Mouse (Mus musculus): ENCODE measurements at regions not wholly inside any gene's neighbourhood (a gene's known extent, or its start where the extent isn't known, plus 50 kb on each side); places are given as distances from the start of the nearest gene placed in this dataset.

DNA sequence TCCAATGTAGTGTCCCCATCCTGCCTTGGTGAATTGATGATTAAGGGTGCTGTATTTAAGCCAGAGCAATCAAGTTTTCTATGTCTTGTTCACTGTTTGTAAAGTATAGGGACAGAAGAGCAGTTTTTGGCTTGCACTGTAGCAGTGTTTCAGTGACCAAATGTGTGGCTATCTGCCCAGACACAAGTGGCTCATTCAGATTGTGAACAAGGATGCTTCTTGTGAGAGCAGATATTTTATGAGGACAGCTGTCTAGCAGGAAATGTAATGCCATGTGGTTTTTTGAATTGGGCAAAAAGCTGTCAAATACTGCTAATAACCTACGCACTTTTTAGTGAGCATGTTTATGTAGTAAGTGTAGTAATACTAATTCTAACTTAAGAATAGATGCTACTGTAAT is 1086.5 kb upstream of the Flrt2 start:
- TF ChIP-seq TCF3 (IDR thresholded peaks at IDR 0.05; ENCODE audit: insufficient read length, low read depth) (no peak), CEBPB (IDR thresholded peaks at IDR 0.05; ENCODE audit: insufficient read depth, poor library complexity, severe bottlenecking) (no peak), MYOD1 (IDR thresholded peaks at IDR 0.05; ENCODE audit: control insufficient read depth in 1 of 3, insufficient read length in 2 of 3, low read depth in 2 of 3) (peak in 2 of 3 experiments; percentile 34 to 35), TCF12 (IDR thresholded peaks at IDR 0.05; ENCODE audit: insufficient read depth, poor library complexity, severe bottlenecking) (peak; percentile 8), MYOG (IDR thresholded peaks at IDR 0.05; ENCODE audit: control insufficient read depth in 1 of 3, insufficient read depth in 1 of 3, insufficient read length in 2 of 3, low read depth in 2 of 3) (no peak)

DNA sequence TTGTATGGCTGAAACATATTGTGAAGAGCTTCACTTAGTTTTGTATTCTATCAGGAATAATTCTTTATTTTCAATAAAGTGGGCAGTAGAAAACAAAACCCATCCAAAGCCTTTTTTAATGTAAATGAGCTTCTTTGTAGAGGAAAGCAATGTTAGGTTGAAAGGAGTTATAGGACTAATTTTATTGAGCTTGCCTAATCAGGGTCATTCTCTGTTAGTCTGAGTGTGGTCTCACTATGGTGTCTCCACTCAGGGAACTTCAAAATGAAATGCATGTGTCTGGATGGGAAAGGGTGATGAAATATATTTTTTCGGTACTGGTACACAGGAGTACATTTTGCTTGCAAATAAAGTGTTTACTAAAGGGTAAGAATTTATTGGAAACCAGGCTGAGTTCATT is 1055.5 kb upstream of the Flrt2 start:
- Histone ChIP-seq H3K4me2 (ENCODE audit: low read depth) (no peak overlapping the region), H3K79me2 (ENCODE audit: control insufficient read depth, insufficient read depth) (no peaks in the 10 kb centered on the region), H3ac (ENCODE audit: control insufficient read depth, insufficient read length) (no peak overlapping the region), H3K4me3 (no peak overlapping the region), H3K27me3 (ENCODE audit: control insufficient read depth, insufficient read depth, insufficient read length) (no peaks in the 10 kb centered on the region), H3K36me3 (ENCODE audit: control insufficient read depth, insufficient read depth) (no peaks in the 10 kb centered on the region)
- TF ChIP-seq TCF3 (IDR thresholded peaks at IDR 0.05; ENCODE audit: insufficient read length, low read depth) = no peak
- no peak for TF ChIP-seq SRF (IDR thresholded peaks at IDR 0.05; ENCODE audit: control insufficient read depth, insufficient read length, low read depth)
- no peak for TF ChIP-seq REST (IDR thresholded peaks at IDR 0.05; ENCODE audit: insufficient read depth, insufficient read length)
- TF ChIP-seq MAX (IDR thresholded peaks at IDR 0.05; ENCODE audit: low read depth) = no peak
- no peak for TF ChIP-seq POLR2AphosphoS2 (IDR thresholded peaks at IDR 0.05; ENCODE audit: insufficient read length, low read depth)

More for the DNA sequence above, 1086.5 kb upstream of the Flrt2 start:
- H3ac ChIP-seq (ENCODE audit: control insufficient read depth, insufficient read length) = no peak overlapping the region
- H3K4me2 ChIP-seq (ENCODE audit: low read depth) = peak overlapping the region; percentile 30
- H3K36me3 ChIP-seq (ENCODE audit: control insufficient read depth, insufficient read depth) = no peaks in the 10 kb centered on the region
- no peak overlapping the region for H3K4me3 ChIP-seq
- no peaks in the 10 kb centered on the region for H3K79me2 ChIP-seq (ENCODE audit: control insufficient read depth, insufficient read depth)
- no peaks in the 10 kb centered on the region for H3K27me3 ChIP-seq (ENCODE audit: control insufficient read depth, insufficient read depth, insufficient read length)

DNA sequence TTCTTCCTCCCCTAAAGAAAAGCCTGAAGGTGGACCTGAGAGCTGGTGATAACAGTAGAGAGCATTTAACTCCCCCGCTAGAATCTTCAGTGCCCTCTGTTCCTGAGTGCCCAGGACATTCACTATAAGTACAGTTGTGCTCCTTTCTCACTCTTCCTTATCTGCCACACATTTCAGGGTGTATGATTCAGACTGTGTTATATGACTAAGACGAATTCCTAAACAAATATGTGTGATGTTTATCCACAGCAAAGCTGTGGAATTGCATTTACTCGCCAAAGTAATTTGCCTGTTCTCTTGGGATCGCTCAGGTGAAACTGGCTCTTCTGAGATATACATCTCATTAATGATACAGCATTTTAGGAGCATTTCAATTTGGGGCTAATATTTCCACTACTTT is 1051.9 kb upstream of the Flrt2 start:
- TF ChIP-seq E2F4 (IDR thresholded peaks at IDR 0.05; ENCODE audit: insufficient read depth) (no peak), POLR2A (IDR thresholded peaks at IDR 0.05; ENCODE audit: insufficient read length, low read depth) (no peak), MAX (IDR thresholded peaks at IDR 0.05; ENCODE audit: low read depth) (no peak), TCF3 (IDR thresholded peaks at IDR 0.05; ENCODE audit: insufficient read length, low read depth) (no peak), REST (IDR thresholded peaks at IDR 0.05; ENCODE audit: insufficient read depth, insufficient read length) (no peak), CEBPB (IDR thresholded peaks at IDR 0.05; ENCODE audit: insufficient read depth, poor library complexity, severe bottlenecking) (no peak), POLR2AphosphoS2 (IDR thresholded peaks at IDR 0.05; ENCODE audit: insufficient read length, low read depth) (no peak), SRF (IDR thresholded peaks at IDR 0.05; ENCODE audit: control insufficient read depth, insufficient read length, low read depth) (no peak), MYOG (IDR thresholded peaks at IDR 0.05; ENCODE audit: control insufficient read depth in 1 of 3, insufficient read depth in 1 of 3, insufficient read length in 2 of 3, low read depth in 2 of 3) (no peak), TCF12 (IDR thresholded peaks at IDR 0.05; ENCODE audit: insufficient read depth, poor library complexity, severe bottlenecking) (no peak)
- no peaks in the 10 kb centered on the region for H3K36me3 ChIP-seq (ENCODE audit: control insufficient read depth, insufficient read depth)
- H3K27me3 ChIP-seq (ENCODE audit: control insufficient read depth, insufficient read depth, insufficient read length) = no peaks in the 10 kb centered on the region
- no peak overlapping the region for H3ac ChIP-seq (ENCODE audit: control insufficient read depth, insufficient read length)
- no peak overlapping the region for H3K4me3 ChIP-seq
- H3K79me2 ChIP-seq (ENCODE audit: control insufficient read depth, insufficient read depth) = no peaks in the 10 kb centered on the region
- no peak overlapping the region for H3K4me2 ChIP-seq (ENCODE audit: low read depth)

DNA sequence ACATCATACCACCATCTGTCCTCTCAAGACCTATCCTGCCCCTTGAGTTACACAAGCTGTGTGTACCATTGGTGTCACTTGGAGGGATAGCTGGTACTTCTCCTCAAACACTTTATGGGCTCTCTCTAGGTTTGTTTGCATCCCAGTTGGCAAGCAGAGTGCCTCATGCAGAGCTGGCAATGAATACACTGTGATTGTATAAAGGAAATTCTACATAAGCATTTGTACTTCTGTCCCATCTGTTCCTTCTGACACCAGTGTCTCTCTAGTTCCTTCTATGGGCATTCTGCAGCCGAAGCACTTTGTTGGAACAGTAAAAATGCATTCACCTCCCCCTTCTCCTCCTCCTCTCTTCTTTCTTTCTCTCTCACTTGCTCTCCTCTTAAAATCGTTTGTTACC is 1046.7 kb upstream of the Flrt2 start:
- no peak overlapping the region for H3ac ChIP-seq (ENCODE audit: control insufficient read depth, insufficient read length)
- H3K79me2 ChIP-seq (ENCODE audit: control insufficient read depth, insufficient read depth) = no peaks in the 10 kb centered on the region
- H3K36me3 ChIP-seq (ENCODE audit: control insufficient read depth, insufficient read depth) = no peaks in the 10 kb centered on the region
- H3K4me3 ChIP-seq = no peak overlapping the region
- H3K4me2 ChIP-seq (ENCODE audit: low read depth) = no peak overlapping the region
- no peaks in the 10 kb centered on the region for H3K27me3 ChIP-seq (ENCODE audit: control insufficient read depth, insufficient read depth, insufficient read length)
- TF ChIP-seq POLR2A (IDR thresholded peaks at IDR 0.05; ENCODE audit: insufficient read length, low read depth) = no peak
- no peak for TF ChIP-seq POLR2AphosphoS2 (IDR thresholded peaks at IDR 0.05; ENCODE audit: insufficient read length, low read depth)
- no peak for TF ChIP-seq MYOD1 (IDR thresholded peaks at IDR 0.05; ENCODE audit: control insufficient read depth in 1 of 3, insufficient read length in 2 of 3, low read depth in 2 of 3)
- TF ChIP-seq MAX (IDR thresholded peaks at IDR 0.05; ENCODE audit: low read depth) = no peak
- no peak for TF ChIP-seq USF1 (IDR thresholded peaks at IDR 0.05; ENCODE audit: low read depth)
- TF ChIP-seq MYOG (IDR thresholded peaks at IDR 0.05; ENCODE audit: control insufficient read depth in 1 of 3, insufficient read depth in 1 of 3, insufficient read length in 2 of 3, low read depth in 2 of 3) = no peak
- TF ChIP-seq SRF (IDR thresholded peaks at IDR 0.05; ENCODE audit: control insufficient read depth, insufficient read length, low read depth) = no peak
- no peak for TF ChIP-seq TCF3 (IDR thresholded peaks at IDR 0.05; ENCODE audit: insufficient read length, low read depth)

DNA sequence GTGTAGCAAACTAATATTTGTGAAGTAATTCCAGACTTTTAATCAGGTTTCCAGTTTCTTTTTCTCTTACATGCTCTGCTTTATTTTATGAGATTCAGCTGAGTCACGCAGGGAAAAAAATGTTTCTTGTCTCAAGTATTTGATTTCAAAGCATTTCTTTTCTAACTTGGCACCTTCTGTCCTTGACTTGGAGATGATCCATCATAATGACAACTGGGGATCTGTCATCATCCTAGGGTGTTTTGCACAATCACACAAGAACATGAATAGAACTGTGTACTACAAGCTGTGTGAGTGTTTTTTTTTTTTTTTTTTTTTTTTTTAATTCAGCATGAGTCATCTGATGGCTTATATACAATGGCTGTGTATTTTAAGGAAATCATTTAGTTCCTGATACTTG is 1022.0 kb upstream of the Flrt2 start:
- peak overlapping the region; percentile 36 for H3K4me2 ChIP-seq (ENCODE audit: low read depth)
- no peak overlapping the region for H3K4me3 ChIP-seq
- no peaks in the 10 kb centered on the region for H3K27me3 ChIP-seq (ENCODE audit: control insufficient read depth, insufficient read depth, insufficient read length)
- H3K36me3 ChIP-seq (ENCODE audit: control insufficient read depth, insufficient read depth) = no peaks in the 10 kb centered on the region
- H3ac ChIP-seq (ENCODE audit: control insufficient read depth, insufficient read length) = no peak overlapping the region
- TF ChIP-seq TCF12 (IDR thresholded peaks at IDR 0.05; ENCODE audit: insufficient read depth, poor library complexity, severe bottlenecking) (no peak), CEBPB (IDR thresholded peaks at IDR 0.05; ENCODE audit: insufficient read depth, poor library complexity, severe bottlenecking) (peak; percentile 77)
- no peaks in the 10 kb centered on the region for H3K79me2 ChIP-seq (ENCODE audit: control insufficient read depth, insufficient read depth)

All from myocyte (in vitro differentiated cells).